Mouse (Mus musculus) C2C12 (cell line): ENCODE measurements at regions not wholly inside any gene's neighbourhood (a gene's known extent, or its start where the extent isn't known, plus 50 kb on each side); places are given as distances from the start of the nearest gene placed in this dataset.

Experiments
- H3K27me3 ChIP-seq: one replicate; pipeline ENCODE4 v1.6.1; 2011; ENCODE audit not compliant: control insufficient read depth, insufficient read depth, insufficient read length
- H3K36me3 ChIP-seq: one replicate; pipeline ENCODE4 v1.6.1; 2011; ENCODE audit not compliant: control insufficient read depth, insufficient read depth
- H3K4me3 ChIP-seq: one replicate; pipeline ENCODE4 v1.5.1; 2011; ENCODE audit warnings: mild to moderate bottlenecking, control low read depth; ENCODE audit not compliant: poor library complexity, insufficient read depth, severe bottlenecking
- H3K79me2 ChIP-seq: one replicate; pipeline ENCODE4 v1.6.1; 2011; ENCODE audit not compliant: control insufficient read depth, insufficient read depth
- H3K79me3 ChIP-seq: one replicate; pipeline ENCODE4 v1.6.1; 2011; ENCODE audit warnings: low read depth, control low read depth
- H3ac ChIP-seq: one replicate; pipeline ENCODE3; 2011; ENCODE audit warnings: low read depth; ENCODE audit not compliant: control insufficient read depth, insufficient read length
- CEBPB ChIP-seq: IDR thresholded peaks from one replicate; pipeline ENCODE4 v1.6.1; 2011; ENCODE audit warnings: low read depth, mild to moderate bottlenecking, control low read depth, moderate library complexity
- CTCF ChIP-seq: IDR thresholded peaks from one replicate; pipeline ENCODE4 v1.5.1; 2011; ENCODE audit not compliant: control insufficient read depth, insufficient read depth, insufficient read length
- FOSL1 ChIP-seq: IDR thresholded peaks from one replicate; pipeline ENCODE4 v1.8.0; 2011; ENCODE audit warnings: mild to moderate bottlenecking, low read length; ENCODE audit not compliant: poor library complexity, insufficient read depth, severe bottlenecking
- MAX ChIP-seq: IDR thresholded peaks from one replicate; pipeline ENCODE4 v1.6.1; 2011; ENCODE audit warnings: mild to moderate bottlenecking, control low read depth
- MYOD1 ChIP-seq: IDR thresholded peaks from one replicate; pipeline ENCODE4 v1.6.1; 2011; ENCODE audit warnings: low read depth; ENCODE audit not compliant: control insufficient read depth, insufficient read length
- MYOG ChIP-seq: IDR thresholded peaks from one replicate; pipeline ENCODE4 v1.6.1; 2011; ENCODE audit not compliant: control insufficient read depth, insufficient read length; ENCODE audit errors: extremely low read depth
- USF1 ChIP-seq: IDR thresholded peaks from one replicate; pipeline ENCODE4 v1.6.1; 2011; ENCODE audit warnings: low read depth, mild to moderate bottlenecking, control low read depth, moderate library complexity

DNA sequence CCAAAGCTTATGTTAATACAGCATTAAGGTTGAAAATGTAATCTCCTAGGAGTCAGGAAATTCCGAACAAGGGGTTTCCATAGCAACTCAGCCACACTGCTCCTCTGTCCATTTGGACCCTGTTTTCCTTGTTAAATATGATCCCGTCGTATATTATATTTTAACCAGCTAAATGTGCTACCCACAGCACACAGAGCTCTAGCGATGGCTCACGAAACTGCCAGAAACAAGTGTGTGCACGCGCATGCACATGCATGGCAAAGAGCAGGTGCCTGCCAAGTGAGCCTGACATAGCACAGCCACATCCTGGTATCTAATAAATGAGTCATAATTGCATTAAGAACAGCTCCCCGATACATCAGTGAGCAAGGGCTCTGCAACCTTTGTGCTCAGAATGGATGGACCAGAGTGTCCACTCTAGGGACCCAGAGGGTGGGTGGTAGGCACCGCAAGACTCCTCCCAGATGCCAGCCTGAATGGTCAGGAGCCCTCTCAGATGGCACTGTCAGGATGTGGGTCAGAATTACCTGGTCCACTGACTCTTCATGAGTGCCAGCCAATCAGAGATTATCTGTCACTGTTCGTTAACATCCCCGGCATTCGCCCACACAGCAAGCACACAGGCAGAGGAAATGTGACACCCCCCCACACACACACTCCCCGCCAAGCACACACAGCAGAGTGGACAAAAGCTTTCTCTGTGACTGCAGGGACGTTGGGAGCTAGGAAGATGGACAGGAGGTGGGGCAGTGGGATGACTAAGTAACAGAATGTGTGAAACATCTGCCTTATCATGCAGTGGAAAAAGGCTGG, 272.8 kb upstream of the Zmiz1 start:
- no peaks in the 10 kb centered on the region for H3K27me3 ChIP-seq
- H3K36me3 ChIP-seq, result no peaks in the 10 kb centered on the region
- H3K79me3 ChIP-seq, result no peaks in the 10 kb centered on the region
- H3ac ChIP-seq, result no peak overlapping the region
- no peak overlapping the region for H3K4me3 ChIP-seq
- no peaks in the 10 kb centered on the region for H3K79me2 ChIP-seq
- TF ChIP-seq CEBPB, result peak; percentile 40
- peak; percentile 66 for TF ChIP-seq FOSL1
- TF ChIP-seq CTCF, result no peak
- TF ChIP-seq MAX, result peak; percentile 91
- peak; percentile 90 for TF ChIP-seq MYOD1
- TF ChIP-seq USF1, result no peak

DNA sequence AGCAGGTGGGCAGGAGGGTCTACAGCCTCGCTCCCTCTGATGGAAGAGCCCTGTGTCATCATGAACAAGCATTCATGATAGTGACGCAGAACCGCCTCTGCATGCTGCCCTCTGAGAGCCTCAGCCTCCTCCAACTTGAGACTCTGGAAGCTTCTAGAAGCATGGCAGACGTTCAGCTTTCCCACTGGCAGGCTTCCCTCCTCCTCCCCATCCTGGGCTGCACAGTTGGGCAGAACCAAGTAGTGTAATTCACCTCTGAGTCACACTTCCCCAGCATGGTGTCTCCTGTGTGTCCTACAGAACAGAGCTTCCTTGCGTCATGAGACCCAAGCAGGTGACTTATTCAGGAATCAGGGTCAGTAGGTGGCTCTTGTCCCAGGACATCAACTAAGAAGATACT, 271.3 kb upstream of the Zmiz1 start:
- peak; percentile 28 for TF ChIP-seq CEBPB
- no peak for TF ChIP-seq CTCF
- peak; percentile 38 for TF ChIP-seq MAX
- Histone ChIP-seq H3K79me3 (no peaks in the 10 kb centered on the region), H3ac (no peak overlapping the region), H3K4me3 (no peak overlapping the region), H3K79me2 (no peaks in the 10 kb centered on the region), H3K36me3 (no peaks in the 10 kb centered on the region), H3K27me3 (no peaks in the 10 kb centered on the region)

DNA sequence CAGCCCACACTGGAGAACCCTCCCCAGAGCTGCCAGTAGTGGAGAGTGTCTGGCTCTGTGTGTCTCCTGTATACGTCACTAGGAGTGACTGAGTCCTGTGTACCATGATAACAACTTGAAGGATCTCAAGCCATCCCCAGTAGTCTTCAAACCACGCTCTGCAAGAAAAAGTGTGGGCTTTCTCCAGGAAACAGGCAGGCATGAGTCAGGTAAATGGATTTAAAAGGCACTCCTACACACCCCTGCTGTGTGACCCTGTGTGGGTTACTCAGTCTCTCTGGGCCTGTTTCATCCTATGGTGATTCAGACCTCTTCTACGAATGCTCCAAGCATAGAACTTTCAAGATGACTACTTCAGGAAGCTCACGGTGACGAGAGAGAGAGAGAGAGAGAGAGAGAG, 269.7 kb upstream of the Zmiz1 start:
- no peaks in the 10 kb centered on the region for H3K36me3 ChIP-seq
- H3K27me3 ChIP-seq, result no peaks in the 10 kb centered on the region
- H3K4me3 ChIP-seq, result no peak overlapping the region
- H3K79me2 ChIP-seq, result no peaks in the 10 kb centered on the region
- TF ChIP-seq CEBPB (no peak), USF1 (no peak), MAX (no peak), MYOD1 (no peak), FOSL1 (no peak), MYOG (no peak), CTCF (no peak)
- H3ac ChIP-seq, result no peak overlapping the region
- no peaks in the 10 kb centered on the region for H3K79me3 ChIP-seq

DNA sequence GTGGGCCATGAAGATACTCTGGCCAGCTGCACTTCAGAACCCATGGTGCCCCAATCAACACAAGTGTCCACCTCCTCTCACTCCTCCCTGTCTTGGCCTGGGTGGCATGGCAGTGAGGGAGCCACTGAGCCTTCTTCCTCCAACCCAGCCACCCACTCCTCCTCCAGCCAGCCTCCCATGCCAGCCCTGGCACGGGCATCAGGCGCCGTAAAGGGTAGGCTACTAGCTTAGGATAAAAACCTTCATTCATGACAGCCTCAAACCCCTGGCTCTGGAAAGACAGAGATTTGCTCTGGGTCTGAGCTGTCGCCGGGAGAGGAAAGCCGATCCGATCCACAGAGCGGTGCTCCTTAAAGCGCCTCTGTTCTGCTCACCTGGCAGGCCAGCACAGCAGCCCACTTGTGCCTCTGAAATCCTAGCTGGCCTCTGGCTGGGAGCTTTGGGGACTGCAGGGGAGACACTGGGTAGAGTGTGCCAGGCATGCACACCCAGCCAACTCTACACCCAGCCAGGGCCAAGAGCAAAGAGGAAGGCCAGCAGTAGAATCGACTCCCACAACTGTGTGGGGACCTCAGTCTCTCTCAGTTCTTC, 268.2 kb upstream of the Zmiz1 start:
- H3K4me3 ChIP-seq, result no peak overlapping the region
- no peak overlapping the region for H3ac ChIP-seq
- no peaks in the 10 kb centered on the region for H3K36me3 ChIP-seq
- H3K27me3 ChIP-seq, result no peaks in the 10 kb centered on the region
- H3K79me3 ChIP-seq, result no peaks in the 10 kb centered on the region
- no peaks in the 10 kb centered on the region for H3K79me2 ChIP-seq
- TF ChIP-seq USF1 (no peak), MAX (no peak), CEBPB (no peak), MYOD1 (no peak), MYOG (no peak), FOSL1 (no peak), CTCF (no peak)

- TF ChIP-seq MYOD1 (no peak), FOSL1 (no peak), USF1 (no peak), CEBPB (no peak), CTCF (no peak), MYOG (no peak), MAX (no peak)
- no peaks in the 10 kb centered on the region for H3K79me3 ChIP-seq
- H3K4me3 ChIP-seq, result no peak overlapping the region
- no peaks in the 10 kb centered on the region for H3K27me3 ChIP-seq
- H3K36me3 ChIP-seq, result no peaks in the 10 kb centered on the region
- no peaks in the 10 kb centered on the region for H3K79me2 ChIP-seq
- no peak overlapping the region for H3ac ChIP-seq
Observed at GRCm38 (mm10) chr14:25196820-25197219, 262.2 kb upstream of the Zmiz1 start.
